Mouse (Mus musculus): ENCODE measurements around the gene Shld1. TPM values are rescaled to one million over a fixed set of nuclear protein-coding genes. Genes with fewer than 3 reads are reported as not detected.

Gene Shld1
- total RNA-seq, 2 experiments from 2014 or later, result 4.2 to 4.6 TPM

- intact Hi-C loops (cut with DNase I), result loop anchor here (5.0 kb wide), 1 partner anchor 200 kb away; no protein-coding TSS in a partner anchor
- no peak for DNase-seq
Observed at GRCm38 (mm10) chr2:132716901-132717536, 30.3 kb downstream of the Shld1 start.

- intact Hi-C loops (cut with DNase I), result loop anchor here (5.0 kb wide), 1 partner anchor 200 kb away; no protein-coding TSS in a partner anchor
- no peak for DNase-seq
Observed at GRCm38 (mm10) chr2:132717537-132717912, 30.8 kb downstream of the Shld1 start.

GRCm38 (mm10) chr2:132720921-132721566, 34.3 kb downstream of the Shld1 start:
- no peak for DNase-seq
- intact Hi-C loops (cut with DNase I), result no loop called here

GRCm38 (mm10) chr2:132721844-132722243, 35.1 kb downstream of the Shld1 start:
- intact Hi-C loops (cut with DNase I), result no loop called here
- DNase-seq, result no peak

- DNase-seq, result no peak
Observed at GRCm38 (mm10) chr2:132723958-132724431, 37.3 kb downstream of the Shld1 start.

GRCm38 (mm10) chr2:132724561-132724960, 37.8 kb downstream of the Shld1 start:
- intact Hi-C loops (cut with DNase I), result no loop called here
- DNase-seq, result no peak

More at GRCm38 (mm10) chr2:132723958-132724431, 37.3 kb downstream of the Shld1 start:
- intact Hi-C loops (cut with DNase I), result no loop called here

- intact Hi-C loops (cut with DNase I), result no loop called here
- no peak for DNase-seq
Observed at GRCm38 (mm10) chr2:132725376-132725905, 38.7 kb downstream of the Shld1 start.

- DNase-seq, result no peak
- intact Hi-C loops (cut with DNase I), result no loop called here
Observed at GRCm38 (mm10) chr2:132726156-132726555, 39.4 kb downstream of the Shld1 start.

GRCm38 (mm10) chr2:132732940-132733339, 46.2 kb downstream of the Shld1 start:
- intact Hi-C loops (cut with DNase I), result no loop called here
- no peak for DNase-seq

- no peak for DNase-seq
- intact Hi-C loops (cut with DNase I), result no loop called here
Observed at GRCm38 (mm10) chr2:132733603-132734573, 47.2 kb downstream of the Shld1 start.

- no peak for DNase-seq
- intact Hi-C loops (cut with DNase I), result no loop called here
Observed at GRCm38 (mm10) chr2:132738816-132739432, 52.2 kb downstream of the Shld1 start.

- intact Hi-C loops (cut with DNase I), result no loop called here
- DNase-seq, result no peak
Observed at GRCm38 (mm10) chr2:132741862-132742347, 55.2 kb downstream of the Shld1 start.

- peak; percentile 25 to 29 for DNase-seq
- intact Hi-C loops (cut with DNase I), result no loop called here
Observed at GRCm38 (mm10) chr2:132744866-132745265, 58.1 kb downstream of the Shld1 start.

- DNase-seq, result no peak
- intact Hi-C loops (cut with DNase I), result no loop called here
Observed at GRCm38 (mm10) chr2:132746108-132746507, 59.4 kb downstream of the Shld1 start.

- intact Hi-C loops (cut with DNase I), result no loop called here
- DNase-seq, result no peak
Observed at GRCm38 (mm10) chr2:132750726-132751125, 64.0 kb downstream of the Shld1 start.

GRCm38 (mm10) chr2:132751141-132752066, 64.7 kb downstream of the Shld1 start:
- DNase-seq, result no peak
- intact Hi-C loops (cut with DNase I), result no loop called here

GRCm38 (mm10) chr2:132752398-132752797, 65.7 kb downstream of the Shld1 start:
- intact Hi-C loops (cut with DNase I), result no loop called here
- no peak for DNase-seq

- intact Hi-C loops (cut with DNase I), result no loop called here
Observed at GRCm38 (mm10) chr2:132753137-132753536, 66.4 kb downstream of the Shld1 start.

GRCm38 (mm10) chr2:132757911-132758310, 71.2 kb downstream of the Shld1 start:
- no peak for DNase-seq
- intact Hi-C loops (cut with DNase I), result no loop called here

More at GRCm38 (mm10) chr2:132753137-132753536, 66.4 kb downstream of the Shld1 start:
- no peak for DNase-seq
